Mouse (Mus musculus): ENCODE measurements at regions not wholly inside any gene's neighbourhood (a gene's known extent, or its start where the extent isn't known, plus 50 kb on each side); places are given as distances from the start of the nearest gene placed in this dataset.

GRCm38 (mm10) chr5:97204337-97204736 is 92.9 kb upstream of the Paqr3 start:
- TF ChIP-seq POLR2A (IDR thresholded peaks at IDR 0.05; ENCODE audit: extremely low read depth, insufficient read depth, low read length) (no peak), CTCF (IDR thresholded peaks at IDR 0.05; ENCODE audit: low read depth, low read length) (no peak)

Measured in liver, adult 2 months (tissue).